Mouse (Mus musculus) olfactory bulb, adult 2 months (tissue): ENCODE measurements around the gene Plekhb2.

Experiments used
- CTCF ChIP-seq: fragments of 200-500 bp; IDR thresholded peaks from 2 replicates; pipeline ENCODE4 v1.5.1; 2012; ENCODE audit warnings: low read depth, mild to moderate bottlenecking, low read length, moderate library complexity; ENCODE audit not compliant: insufficient read depth
- POLR2A ChIP-seq: fragments of 200-500 bp; IDR thresholded peaks from 2 replicates; pipeline ENCODE4 v1.6.1; 2012; ENCODE audit warnings: mild to moderate bottlenecking, low read depth, low read length, moderate library complexity; ENCODE audit not compliant: insufficient read depth

DNA sequence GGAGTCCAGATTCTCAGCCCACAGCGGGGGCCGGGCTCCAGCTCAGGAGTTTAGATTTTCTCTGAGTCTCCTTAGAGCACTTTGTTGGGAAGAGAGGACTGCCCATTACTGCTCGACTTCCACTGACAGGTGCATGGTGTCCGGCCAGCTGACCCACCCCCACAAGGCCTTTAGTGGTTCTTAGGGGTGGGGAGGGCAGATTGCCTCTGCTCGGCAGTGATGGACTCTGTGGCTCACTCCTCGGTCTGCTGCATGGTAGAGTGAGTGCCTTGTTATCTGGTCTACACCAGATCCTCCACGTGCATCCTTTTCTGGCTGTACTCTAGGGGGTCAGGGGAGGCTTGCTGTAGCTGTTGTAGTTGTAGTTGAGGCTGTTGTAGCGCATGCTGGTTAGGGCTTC lies 18.6 kb downstream of the Plekhb2 start:
- TF ChIP-seq CTCF (no peak), POLR2A (no peak)
